Mouse (Mus musculus) forebrain, embryonic 12.5 days (tissue): ENCODE measurements around the gene Olfr167. TPM values are rescaled to one million over a fixed set of nuclear protein-coding genes. Genes with fewer than 3 reads are reported as not detected.
"Not testable (repeated sequence)": the region's sequence is repeated elsewhere in the genome, so short reads cannot be mapped to it uniquely, and the experiment has no call there.

Experiments used
- ATAC-seq: fragments of 200-750 bp; cut with Nextera tagmentation; 2 replicates; pipeline ENCODE4 v1.8.0; 2017; ENCODE audit warnings: moderate TSS enrichment; ENCODE audit not compliant: low FRiP score
- H3K27ac ChIP-seq: fragments of 300-500 bp; sonication (generic); 2 replicates; pipeline ENCODE4 v1.5.1; 2016; ENCODE audit warnings: mild to moderate bottlenecking
- H3K27me3 ChIP-seq: fragments of 300-500 bp; sonication (generic); 2 replicates; pipeline ENCODE4 v1.6.1; 2016; ENCODE audit warnings: mild to moderate bottlenecking
- H3K36me3 ChIP-seq: fragments of 300-500 bp; sonication (generic); replicated peaks from 2 replicates; pipeline ENCODE4 v1.6.1; 2016; ENCODE audit warnings: mild to moderate bottlenecking
- H3K4me1 ChIP-seq: fragments of 300-500 bp; sonication (generic); 2 replicates; pipeline ENCODE4 v1.6.1; 2016
- H3K4me2 ChIP-seq: fragments of 300-500 bp; sonication (generic); 2 replicates; pipeline ENCODE4 v1.6.1; 2016; ENCODE audit warnings: mild to moderate bottlenecking, moderate library complexity
- H3K4me3 ChIP-seq: fragments of 300-500 bp; sonication (generic); replicated peaks from 2 replicates; pipeline ENCODE4 v1.5.1; 2016; ENCODE audit warnings: mild to moderate bottlenecking
- H3K9ac ChIP-seq: fragments of 300-500 bp; sonication (generic); 2 replicates; pipeline ENCODE4 v1.6.1; 2016; ENCODE audit warnings: mild to moderate bottlenecking
- H3K9me3 ChIP-seq: fragments of 300-500 bp; sonication (generic); 2 replicates; pipeline ENCODE4 v1.6.1; 2016
- WGBS: fragments of 180-500 bp; shearing (Covaris S2); methylation state at CpG from one replicate; pipeline ENCODE4 v1.1.7; 2016; 5-methylcytosine and 5-hydroxymethylcytosine counted together
- polyA plus RNA-seq: library from polyadenylated mRNA; unstranded; fragments of >200 nt; fragmentation: Nextera tagmentation; extraction: Ambion mirVana; gene quantifications from 2 replicates; pipeline ENCODE4 v1.2.1, GENCODE M21; 2016

Olfr167 gene
- polyA plus RNA-seq: not detected in 2 replicates

GRCm38 (mm10) chr16:19522166-19522565 is at the start of gene Olfr167:
TSS of gene Olfr167 (minus strand) at chr16:19522266.
- H3K4me1 ChIP-seq: no peaks in the 10 kb centered on the region
- no peaks in the 10 kb centered on the region for H3K36me3 ChIP-seq
- H3K27ac ChIP-seq: no peak within 1 kb of the TSS
- no peak within 1 kb of the TSS for H3K9ac ChIP-seq
- no peaks in the 10 kb centered on the region for H3K27me3 ChIP-seq
- no peak within 1 kb of the TSS for H3K4me3 ChIP-seq
- ATAC-seq: no peak
- H3K4me2 ChIP-seq: no peak within 1 kb of the TSS
- WGBS: 96% methylated on average over 2 of the region's 2 CpGs
- H3K9me3 ChIP-seq: no peaks in the 10 kb centered on the region

DNA sequence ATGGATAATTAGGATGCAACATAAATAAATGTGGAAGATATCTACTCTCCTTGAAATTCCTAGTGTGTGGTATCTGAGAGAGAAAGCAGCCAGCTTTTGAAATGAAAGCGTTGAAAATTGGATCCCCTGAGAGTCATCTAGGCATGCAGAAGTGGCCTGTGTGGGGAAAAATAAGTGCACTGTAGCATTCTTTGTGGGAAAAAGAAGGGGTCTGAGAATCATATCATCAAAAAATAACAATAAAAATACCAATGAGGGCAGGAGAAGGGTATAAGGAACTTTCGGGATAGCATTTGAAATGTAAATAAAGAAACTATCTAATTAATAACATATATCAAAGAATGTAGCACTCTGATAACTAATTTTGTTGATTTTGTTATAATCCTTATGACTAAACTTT is 49.6 kb upstream of the Olfr167 start, which contains the start of gene Olfr169:
TSS of gene Olfr169 (minus strand) at position 101 of the 400 bp plus-strand sequence.
- H3K9ac ChIP-seq, H3K4me2 ChIP-seq, H3K4me3 ChIP-seq, H3K27ac ChIP-seq, H3K27me3 ChIP-seq, H3K4me1 ChIP-seq, H3K36me3 ChIP-seq, H3K9me3 ChIP-seq, ATAC-seq: not testable (repeated sequence)
- 94% methylated on average over 2 of the region's 2 CpGs for WGBS

DNA sequence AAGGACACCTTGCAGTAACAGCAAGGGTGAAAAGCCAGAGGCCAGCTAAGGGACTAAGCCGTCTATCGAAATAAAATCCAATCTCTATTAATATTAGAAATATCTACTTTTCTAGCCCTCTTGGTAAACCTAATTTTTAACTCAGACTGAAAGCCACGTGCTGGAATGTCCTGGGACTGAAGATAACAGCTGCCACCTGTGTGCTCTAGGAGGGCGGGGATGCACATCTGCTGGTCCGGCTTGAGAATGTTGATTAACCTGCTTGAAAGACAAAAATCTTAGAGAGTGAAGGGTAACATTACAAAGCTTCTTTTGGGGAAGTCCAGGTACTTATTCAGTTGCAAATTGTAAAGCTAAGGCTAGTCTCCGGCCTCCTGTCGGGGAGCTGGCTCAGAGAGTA is 31.4 kb upstream of the Olfr167 start:
- H3K36me3 ChIP-seq, H3K9me3 ChIP-seq, H3K27me3 ChIP-seq, H3K4me2 ChIP-seq, H3K4me1 ChIP-seq, ATAC-seq, H3K4me3 ChIP-seq, H3K9ac ChIP-seq, H3K27ac ChIP-seq: not testable (repeated sequence)
- 90% methylated on average over 7 of the region's 7 CpGs for WGBS

- H3K4me3 ChIP-seq, H3K4me2 ChIP-seq, ATAC-seq, H3K36me3 ChIP-seq, H3K4me1 ChIP-seq, H3K9me3 ChIP-seq, H3K27me3 ChIP-seq, H3K27ac ChIP-seq, H3K9ac ChIP-seq: not testable (repeated sequence)
- WGBS: 96% methylated on average over 3 of the region's 3 CpGs
Observed at GRCm38 (mm10) chr16:19552246-19552645, 30.2 kb upstream of the Olfr167 start.

GRCm38 (mm10) chr16:19535455-19535854 is 13.4 kb upstream of the Olfr167 start, which contains the start of gene Olfr168:
TSS of gene Olfr168 (minus strand) at chr16:19535555.
- Histone ChIP-seq H3K4me3 (no peak within 1 kb of the TSS), H3K9ac (no peak within 1 kb of the TSS), H3K4me1 (no peaks in the 10 kb centered on the region), H3K27ac (no peak within 1 kb of the TSS), H3K4me2 (no peak within 1 kb of the TSS), H3K27me3 (no peaks in the 10 kb centered on the region), H3K36me3 (no peaks in the 10 kb centered on the region), H3K9me3 (0 out of 2 replicates have a peak, but pooled peaks cover 4% of the 10 kb centered on the region)
- no peak for ATAC-seq

DNA sequence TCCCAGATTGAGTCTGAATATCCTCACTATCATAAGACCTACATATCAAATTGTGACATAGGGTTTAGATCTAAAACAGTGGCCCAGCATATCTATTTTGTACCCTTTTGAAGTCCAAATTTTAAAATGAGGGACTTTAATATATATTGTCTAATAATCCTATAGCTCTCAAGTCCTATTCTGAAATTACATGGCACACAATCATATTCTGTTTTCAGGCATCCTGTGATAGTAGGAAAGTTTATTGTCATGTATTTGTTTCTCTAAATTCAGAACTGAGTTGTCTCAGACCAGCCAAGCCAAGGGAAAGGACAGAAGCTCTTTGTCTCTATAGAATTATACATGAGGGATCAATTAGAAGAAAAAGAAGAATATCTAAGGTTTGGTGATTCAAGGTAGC is 38.7 kb downstream of the Olfr167 start, which contains the start of gene Olfr166:
TSS of gene Olfr166 (plus strand) at position 301 of the 400 bp plus-strand sequence.
- no peak for ATAC-seq
- Histone ChIP-seq H3K27ac (no peak within 1 kb of the TSS), H3K4me3 (no peak within 1 kb of the TSS), H3K4me1 (no peaks in the 10 kb centered on the region), H3K36me3 (no peaks in the 10 kb centered on the region), H3K9me3 (peaks cover 11% of the 10 kb centered on the region), H3K27me3 (no peaks in the 10 kb centered on the region), H3K4me2 (no peak within 1 kb of the TSS), H3K9ac (no peak within 1 kb of the TSS)

GRCm38 (mm10) chr16:19464365-19464764 is 57.7 kb downstream of the Olfr167 start:
- Histone ChIP-seq H3K4me3 (no peak overlapping the region), H3K36me3 (no peaks in the 10 kb centered on the region), H3K9ac (no peak overlapping the region), H3K4me1 (no peaks in the 10 kb centered on the region), H3K27ac (no peak overlapping the region), H3K9me3 (no peaks in the 10 kb centered on the region), H3K27me3 (no peaks in the 10 kb centered on the region), H3K4me2 (no peak overlapping the region)
- no peak for ATAC-seq
- WGBS: 91% methylated on average over 1 of the region's 1 CpGs

Other genes starting within 250 kb of the Olfr167 start
- not detected in 2 replicates for gene Olfr164, start 208.2 kb downstream of the Olfr167 start, polyA plus RNA-seq
- gene Olfr165, start 99.1 kb downstream of the Olfr167 start, polyA plus RNA-seq: not detected in 2 replicates
- not detected in 2 replicates for gene Olfr166, start 38.6 kb downstream of the Olfr167 start, polyA plus RNA-seq
- not detected in 2 replicates for gene Olfr168, start 13.3 kb upstream of the Olfr167 start, polyA plus RNA-seq
- gene Olfr169, start 49.5 kb upstream of the Olfr167 start, polyA plus RNA-seq: not detected in 2 replicates
- gene Olfr170, start 89.6 kb upstream of the Olfr167 start, polyA plus RNA-seq: not detected in 2 replicates
- not detected in 2 replicates for gene Olfr171, start 107.7 kb upstream of the Olfr167 start, polyA plus RNA-seq
- not detected in 2 replicates for gene Lamp3, start 184.1 kb upstream of the Olfr167 start, polyA plus RNA-seq
- 53.7 and 57.8 TPM in 2 replicates for gene B3gnt5, start 237.9 kb upstream of the Olfr167 start, polyA plus RNA-seq